Mouse (Mus musculus): ENCODE measurements around the gene Cenpa. TPM values are rescaled to one million over a fixed set of nuclear protein-coding genes. Genes with fewer than 3 reads are reported as not detected.

Cenpa gene
- 77.6 TPM for polyA plus RNA-seq (2017; shearing (Covaris generic))

DNA sequence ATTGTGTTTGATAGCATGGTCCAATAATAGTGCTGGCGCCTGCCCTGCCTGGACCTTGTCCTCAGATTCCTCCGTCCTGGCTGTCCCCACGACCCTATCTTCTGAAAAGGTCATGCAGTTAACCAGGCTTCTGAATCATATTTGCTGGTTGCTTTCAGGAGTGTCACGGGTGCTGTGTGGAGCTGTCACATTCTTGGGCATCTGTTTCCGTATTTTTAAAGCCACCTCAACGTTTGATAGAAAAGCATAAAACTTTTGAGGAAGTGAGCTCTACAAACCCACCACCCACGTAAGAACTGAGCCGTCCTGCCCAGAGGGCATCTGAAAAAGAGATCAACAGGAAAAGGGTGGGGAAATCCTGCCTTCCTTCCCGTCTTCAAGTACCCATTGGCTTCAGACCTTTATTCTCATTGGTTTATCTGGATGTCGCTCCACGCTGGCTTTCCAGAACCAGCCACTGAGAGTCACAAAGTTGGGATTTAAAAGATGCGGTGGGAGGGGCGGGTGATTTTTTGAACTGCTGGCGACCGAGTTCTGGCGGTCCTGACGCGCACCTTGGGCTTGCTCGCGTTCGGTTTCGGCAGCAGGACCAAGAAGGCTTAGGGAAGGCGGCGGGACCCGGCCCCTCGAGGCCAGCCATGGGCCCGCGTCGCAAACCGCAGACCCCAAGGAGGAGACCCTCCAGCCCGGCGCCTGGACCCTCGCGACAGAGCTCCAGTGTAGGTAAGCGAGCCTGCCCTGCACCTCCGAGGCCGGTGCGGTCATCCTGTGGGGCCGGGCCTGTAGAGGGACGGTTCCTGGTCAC, at the start of gene Cenpa:
TSS of gene Cenpa (plus strand) at position 387 of the 805 bp plus-strand sequence.

DNA sequence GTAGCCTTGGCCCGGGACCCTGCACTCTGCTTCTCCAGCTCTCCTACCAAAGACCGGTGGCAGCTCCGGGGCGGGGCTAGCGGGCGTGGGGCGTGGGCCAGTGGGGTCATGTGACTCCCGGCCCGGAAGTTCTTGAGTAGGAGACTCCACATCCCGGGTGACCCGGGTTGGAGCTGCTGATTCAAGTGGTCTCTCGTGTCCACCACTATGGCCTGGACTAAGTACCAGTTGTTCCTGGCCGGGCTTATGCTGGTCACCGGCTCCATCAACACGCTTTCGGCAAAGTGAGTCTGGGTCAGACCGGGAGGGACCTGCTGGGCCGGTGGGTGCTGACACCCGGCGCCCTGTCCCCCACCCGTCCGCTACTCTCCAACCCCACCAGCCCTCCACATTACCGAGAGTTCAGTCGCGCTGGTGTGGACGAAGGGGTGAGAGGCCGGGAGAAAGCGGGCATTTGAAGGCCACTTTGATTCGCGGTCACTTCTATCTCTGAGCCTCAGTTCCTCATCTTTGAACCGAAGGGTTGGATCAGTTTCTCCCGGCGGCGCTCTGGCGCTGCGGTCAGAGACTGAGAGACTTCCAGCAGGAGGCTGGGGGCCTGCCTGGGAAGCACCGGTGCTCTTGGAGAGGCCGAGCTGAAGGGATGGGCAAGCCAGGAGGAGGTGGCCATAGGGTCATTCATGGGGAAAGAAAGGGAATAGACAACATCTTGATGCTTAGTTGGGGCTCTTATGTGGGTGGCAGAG, 18.6 kb upstream of the Cenpa start, which contains the start of gene Slc35f6:
TSS of gene Slc35f6 (plus strand) at position 119 of the 746 bp plus-strand sequence.

DNA sequence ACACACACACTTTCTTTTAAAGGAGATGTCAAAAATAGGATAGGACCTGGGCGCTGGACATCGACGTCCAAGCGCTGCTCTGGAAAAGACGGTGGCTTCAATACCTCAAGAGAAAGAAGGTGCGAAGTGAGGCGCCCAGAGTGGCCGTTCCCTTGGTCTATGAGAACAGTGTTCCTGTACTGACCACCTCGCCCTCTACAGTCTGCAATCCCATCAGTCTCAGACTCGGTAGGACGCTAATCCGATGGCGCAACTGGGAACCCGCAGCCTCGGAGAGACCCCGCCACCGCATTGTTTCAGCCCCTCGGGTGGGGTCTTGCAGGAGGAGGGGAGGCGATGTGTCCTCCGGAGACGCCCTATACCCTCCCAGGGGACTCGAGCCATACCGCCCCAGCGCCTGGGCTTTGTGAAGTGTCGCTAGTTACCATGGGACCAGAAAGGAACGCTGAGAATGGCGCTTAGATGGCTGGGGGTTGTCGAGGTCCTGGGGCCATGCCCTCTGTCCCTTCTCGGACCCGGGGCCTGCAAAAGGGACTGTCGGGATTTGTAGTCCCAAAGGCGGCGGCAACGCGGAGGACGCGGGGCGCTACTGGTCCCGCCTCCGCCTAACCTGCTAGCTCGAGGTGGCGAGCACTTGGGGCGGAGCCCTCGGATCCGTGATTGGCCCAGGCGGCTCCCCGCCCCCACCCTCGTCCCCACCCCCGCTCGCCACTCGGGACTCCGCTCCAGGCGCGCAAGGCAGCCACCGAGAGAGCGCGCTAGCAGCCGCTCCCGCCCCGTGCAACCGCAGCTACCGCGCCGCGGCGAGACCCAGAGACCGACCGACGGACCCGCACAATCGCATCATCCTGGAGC, 44.8 kb downstream of the Cenpa start, which contains the start of gene Dpysl5:
TSS of gene Dpysl5 (plus strand) at position 418 of the 855 bp plus-strand sequence.

Other genes starting within 250 kb of the Cenpa start
- gene Otof, start 204.8 kb upstream of the Cenpa start, polyA plus RNA-seq (2017; shearing (Covaris generic)), result not detected
- gene 1700001C02Rik, start 200.7 kb upstream of the Cenpa start, polyA plus RNA-seq (2017; shearing (Covaris generic)), result not detected
- not detected for gene Cib4, start 120.9 kb upstream of the Cenpa start, polyA plus RNA-seq (2017; shearing (Covaris generic))
- 0.06 TPM for gene Kcnk3, start 78.6 kb upstream of the Cenpa start, polyA plus RNA-seq (2017; shearing (Covaris generic))
- 25.1 TPM for gene Slc35f6, start 18.8 kb upstream of the Cenpa start, polyA plus RNA-seq (2017; shearing (Covaris generic))
- not detected for gene Dpysl5, start 44.8 kb downstream of the Cenpa start, polyA plus RNA-seq (2017; shearing (Covaris generic))
- gene Mapre3, start 147.9 kb downstream of the Cenpa start, polyA plus RNA-seq (2017; shearing (Covaris generic)), result 6.3 TPM
- 70.6 TPM for gene Tmem214, start 201.2 kb downstream of the Cenpa start, polyA plus RNA-seq (2017; shearing (Covaris generic))
- gene Agbl5, start 221.9 kb downstream of the Cenpa start, polyA plus RNA-seq (2017; shearing (Covaris generic)), result 14.9 TPM
- 278 TPM for gene Ost4, start 241.0 kb downstream of the Cenpa start, polyA plus RNA-seq (2017; shearing (Covaris generic))
- 5.5 TPM for gene Emilin1, start 246.6 kb downstream of the Cenpa start, polyA plus RNA-seq (2017; shearing (Covaris generic))

Data from CD4-positive, CD25-positive, alpha-beta regulatory T cell (primary cell).